35 mouse cellular contexts compared by ENCODE assay signal in genomic region chr10:38108591-38108990, GRCm38 (mm10).
"Had no signal": no experiment of that assay in that cellular context is flagged by ENCODE, and none has a peak within 500 bp of the region (broad histone marks: within the 10 kb centered on the region; RNA-seq: fewer than 3 reads in every experiment).

No protein-coding gene starts in this region.

- H3K4me1 ChIP-seq: heart, embryonic 12.5 days; hindbrain, embryonic 10.5 days; hindbrain, embryonic 12.5 days; hindbrain, embryonic 15.5 days; intestine, embryonic 15.5 days; kidney, embryonic 15.5 days had no signal

- H3K9ac ChIP-seq: heart, embryonic 12.5 days; heart, embryonic 13.5 days; heart, embryonic 15.5 days; hindbrain, embryonic 12.5 days; hindbrain, embryonic 13.5 days; hindbrain, embryonic 14.5 days; hindbrain, embryonic 15.5 days; intestine, embryonic 15.5 days; kidney, embryonic 15.5 days had no signal

- H3K4me2 ChIP-seq: heart, embryonic 11.5 days; heart, embryonic 12.5 days; heart, embryonic 13.5 days; heart, embryonic 15.5 days; hindbrain, embryonic 12.5 days; hindbrain, embryonic 13.5 days; hindbrain, embryonic 14.5 days; hindbrain, embryonic 15.5 days; intestine, embryonic 15.5 days; kidney, embryonic 15.5 days had no signal

- H3K27me3 ChIP-seq: heart, embryonic 12.5 days; heart, embryonic 13.5 days; heart, embryonic 15.5 days; hindbrain, embryonic 12.5 days; hindbrain, embryonic 13.5 days; hindbrain, embryonic 15.5 days; intestine, embryonic 15.5 days; kidney, embryonic 15.5 days had no signal

- ATAC-seq: hindbrain, embryonic 16.5 days; hindbrain, postnatal 0 days; inflammation-experienced regulatory T-cells, adult 6 months; intestine, embryonic 15.5 days; intestine, embryonic 16.5 days; intestine, postnatal 0 days had no signal

- H3K27ac ChIP-seq: heart, embryonic 10.5 days; heart, embryonic 13.5 days; heart, embryonic 15.5 days; hindbrain, embryonic 10.5 days; hindbrain, embryonic 12.5 days; hindbrain, embryonic 13.5 days; hindbrain, embryonic 14.5 days; hindbrain, embryonic 15.5 days; hindbrain, postnatal 0 days; intestine, embryonic 15.5 days; kidney, embryonic 15.5 days; kidney, postnatal 0 days; layer of hippocampus, adult 2 months had no signal

- DNase-seq: heart, postnatal 10 days; heart, postnatal 14 days; heart, postnatal 36 days; heart, postnatal 4 days; kidney, adult 11 months; kidney, adult 18-20 months; kidney, adult 2 months; kidney, adult 8-10 months; kidney, adult 9 months; kidney, postnatal 10 days; kidney, postnatal 14 days; kidney, postnatal 25 days; kidney, postnatal 36 days; kidney, postnatal 4 days; layer of hippocampus, adult 9-11 months; layer of hippocampus, postnatal 36 days had no signal

- H3K36me3 ChIP-seq: heart, embryonic 10.5 days; heart, embryonic 12.5 days; heart, embryonic 13.5 days; heart, embryonic 15.5 days; hindbrain, embryonic 10.5 days; hindbrain, embryonic 12.5 days; hindbrain, embryonic 13.5 days; hindbrain, embryonic 15.5 days; intestine, embryonic 15.5 days; kidney, embryonic 15.5 days had no signal

- H3K9me3 ChIP-seq: heart, embryonic 10.5 days; heart, embryonic 12.5 days; heart, embryonic 13.5 days; heart, embryonic 15.5 days; hindbrain, embryonic 10.5 days; hindbrain, embryonic 12.5 days; hindbrain, embryonic 13.5 days; hindbrain, embryonic 15.5 days; intestine, embryonic 15.5 days; kidney, embryonic 15.5 days had no signal

- H3K4me3 ChIP-seq: heart, embryonic 10.5 days; heart, embryonic 12.5 days; heart, embryonic 13.5 days; heart, embryonic 15.5 days; hindbrain, embryonic 10.5 days; hindbrain, embryonic 12.5 days; hindbrain, embryonic 13.5 days; hindbrain, embryonic 15.5 days; intestine, embryonic 15.5 days; kidney, embryonic 15.5 days; layer of hippocampus, adult 2 months had no signal
